Mouse (Mus musculus) adrenal gland, postnatal 25 days (tissue): ENCODE data around the gene Kif19a. TPM values are rescaled to one million over a fixed set of nuclear protein-coding genes. Genes with fewer than 3 reads are reported as not detected.

Experiments used
- DNase-seq: peaks from one replicate; pipeline ENCODE4 v3.0.0; 2021; ENCODE audit warnings: mixed read lengths
- long read RNA-seq: library from polyadenylated mRNA; stranded (forward); transcript quantifications from one replicate; pipeline ENCODE4 v2.0.0, GENCODE M21; 2021
- total RNA-seq: library from RNA; stranded (reverse); gene quantifications from 2 replicates; pipeline ENCODE4 v1.2.3, GENCODE M21; 2021

Kif19a gene
- total RNA-seq = 0.43 TPM in 1 of 2 replicates, not detected in the other
- long read RNA-seq = 0 reads

DNA sequence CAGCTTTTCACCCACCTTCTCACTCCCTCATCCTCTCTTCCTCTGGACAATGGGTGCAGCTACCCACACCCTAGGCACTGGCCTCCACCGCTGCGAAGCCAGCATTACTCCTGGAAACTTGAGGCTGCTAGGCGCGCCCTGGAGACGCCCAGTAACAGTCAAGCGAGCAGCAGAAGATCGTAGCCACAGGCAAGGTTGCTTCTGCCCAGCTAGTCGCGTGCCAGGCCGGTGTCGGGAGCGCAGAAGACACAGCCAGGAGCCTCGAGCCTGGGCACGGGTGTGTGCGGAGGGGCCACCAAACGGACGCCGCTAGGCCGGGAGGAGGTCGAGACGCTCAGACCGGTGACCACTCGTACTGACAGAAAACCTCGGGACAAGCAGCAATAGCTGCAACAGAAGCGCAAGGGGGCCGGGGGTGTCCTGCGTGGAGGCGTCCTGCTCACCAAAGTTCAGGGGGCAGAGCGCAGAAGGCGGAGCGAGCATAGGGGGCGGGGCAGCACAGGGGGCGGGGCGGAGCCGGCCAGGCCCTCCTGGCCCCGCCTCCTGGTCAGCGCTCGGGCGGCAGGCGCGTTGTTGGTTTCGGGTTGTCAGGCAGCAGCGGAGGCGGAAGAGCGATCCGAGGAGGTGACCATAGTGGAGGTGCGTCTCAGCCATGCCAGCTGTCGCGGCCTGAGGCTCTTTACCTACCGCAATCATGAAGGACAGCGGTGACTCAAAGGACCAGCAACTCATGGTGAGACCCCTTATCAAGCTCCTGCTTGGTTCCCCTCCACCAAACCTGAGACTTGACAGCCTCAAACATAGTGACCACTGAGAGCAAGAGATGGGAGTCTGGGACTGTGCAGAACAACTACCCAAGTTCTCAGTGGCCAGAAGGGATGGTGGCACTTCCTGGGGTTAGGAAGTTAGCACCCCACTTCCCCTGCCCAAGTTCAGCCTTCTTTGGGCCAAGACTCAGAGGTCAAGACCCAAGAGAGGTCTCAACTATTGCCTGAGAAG is at the start of gene Kif19a:
Gene Kif19a (plus strand): TSS at position 569 of the 999 bp plus-strand sequence.
- peak; percentile 78 for DNase-seq

DNA sequence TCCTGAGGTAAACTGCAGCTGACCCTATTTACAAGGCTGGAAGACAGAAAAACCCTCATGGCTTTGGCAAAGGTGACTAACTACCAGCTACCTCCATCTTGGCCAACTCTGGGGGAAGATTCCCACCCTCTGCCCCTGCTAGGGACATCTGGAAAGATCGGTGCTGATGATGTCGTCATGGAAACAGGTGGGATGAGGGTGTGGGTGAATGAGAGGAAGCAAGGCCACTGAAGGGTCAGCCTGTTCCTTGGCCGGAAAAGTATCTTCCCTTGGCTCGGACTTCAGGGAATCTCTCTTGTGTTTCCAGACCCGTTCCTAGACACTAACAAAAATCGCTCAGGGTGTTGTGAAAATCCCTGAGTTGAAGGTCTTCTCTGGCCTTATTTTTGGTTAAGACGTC is 49.7 kb upstream of the Kif19a start:
- no peak for DNase-seq

DNA sequence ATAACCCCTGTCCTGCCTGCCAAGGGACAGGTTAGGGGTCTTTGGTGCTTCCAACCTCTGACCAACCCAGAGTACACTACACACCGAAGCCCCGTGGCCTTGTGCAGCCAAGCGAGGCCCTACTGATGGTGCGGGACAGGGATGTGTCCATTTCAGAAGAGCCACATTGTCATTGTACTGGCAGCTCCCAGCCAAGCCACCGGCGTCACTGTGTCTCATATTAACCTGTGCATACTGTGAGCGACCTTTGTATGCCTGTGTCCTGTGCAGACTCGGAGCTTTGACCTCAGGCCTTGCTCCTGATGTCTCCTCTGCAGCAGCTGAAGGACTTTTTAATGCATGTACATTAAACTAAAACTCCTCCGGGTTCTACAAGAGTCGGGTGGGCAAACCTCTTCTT is 44.7 kb upstream of the Kif19a start:
- no peak for DNase-seq

DNA sequence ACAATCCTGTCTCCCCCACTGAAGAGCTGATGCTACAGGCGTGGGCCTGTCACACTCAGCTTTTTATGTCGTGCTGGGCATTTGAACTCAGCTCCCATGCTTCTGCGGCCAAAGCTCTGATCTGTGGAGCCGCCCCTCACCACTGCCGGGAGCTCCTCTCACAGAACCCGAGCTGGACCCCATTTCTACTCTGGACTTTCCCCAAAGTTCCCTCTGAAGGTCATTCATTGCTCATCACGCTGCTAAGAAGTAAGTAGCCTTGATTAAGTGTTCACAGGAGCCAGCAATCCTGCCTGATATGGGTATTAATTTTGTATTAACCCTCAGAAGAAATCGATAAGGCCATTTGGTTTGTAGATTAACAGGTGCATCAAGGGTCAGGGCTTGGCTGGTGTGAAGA is 42.8 kb upstream of the Kif19a start:
- no peak for DNase-seq

DNA sequence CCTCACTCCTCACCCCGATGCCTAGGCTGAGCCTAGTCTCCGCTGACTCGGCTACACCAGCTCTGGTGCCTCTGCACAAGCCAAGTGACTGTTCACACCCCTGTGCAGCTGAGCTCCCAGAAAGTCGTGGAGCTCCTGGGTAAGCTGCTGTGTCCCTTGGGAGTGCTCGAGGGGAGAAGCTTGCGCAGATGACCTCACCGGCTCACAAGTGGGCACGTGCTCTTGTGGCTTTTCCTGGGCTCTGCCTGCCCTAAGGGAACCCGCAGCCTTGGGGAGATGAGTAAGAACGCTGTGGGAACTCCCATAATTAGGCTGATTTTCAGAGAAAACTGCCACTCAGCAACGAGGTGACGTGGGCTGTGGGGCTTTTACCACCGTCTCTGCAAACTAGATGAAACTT is 42.2 kb upstream of the Kif19a start:
- peak; percentile 62 for DNase-seq

DNA sequence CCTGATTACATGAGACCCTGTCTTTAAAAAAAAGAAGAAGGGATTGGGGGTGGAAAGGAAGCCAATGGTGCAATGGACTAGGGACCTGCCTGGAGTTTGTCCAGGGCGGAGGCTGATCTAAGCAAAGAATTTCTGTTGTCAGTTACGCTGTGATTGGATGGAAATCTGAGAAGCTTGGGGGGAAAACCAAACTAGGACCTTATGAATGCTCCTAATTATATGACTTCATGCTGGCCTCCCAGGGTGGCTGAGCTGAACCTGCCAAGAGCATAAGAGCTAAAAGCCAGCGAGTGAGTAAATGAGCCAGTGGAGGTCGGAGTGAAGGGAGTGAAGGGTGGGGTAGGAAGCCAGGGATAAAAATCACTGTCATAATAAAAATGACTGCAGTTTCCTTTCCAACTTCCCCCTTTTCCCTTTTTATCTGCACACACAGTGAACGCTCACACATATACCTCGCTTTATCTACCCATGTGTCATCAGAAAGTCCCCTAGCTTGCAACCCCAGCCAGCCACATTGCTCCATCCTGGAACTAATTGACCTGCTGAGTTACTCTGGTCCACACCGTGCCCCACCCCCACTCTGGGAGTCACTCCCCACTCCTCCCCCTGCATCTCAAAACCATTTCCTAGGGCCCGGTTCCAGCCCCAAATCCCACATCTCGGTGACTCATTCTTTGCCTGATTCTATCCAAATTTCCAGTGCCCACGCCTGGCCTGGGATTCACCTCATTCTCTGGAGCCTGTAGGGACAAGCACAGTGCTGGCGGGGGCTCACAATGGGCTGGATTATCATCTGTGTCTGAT is 40.2 kb upstream of the Kif19a start:
- DNase-seq = peak; percentile 57

DNA sequence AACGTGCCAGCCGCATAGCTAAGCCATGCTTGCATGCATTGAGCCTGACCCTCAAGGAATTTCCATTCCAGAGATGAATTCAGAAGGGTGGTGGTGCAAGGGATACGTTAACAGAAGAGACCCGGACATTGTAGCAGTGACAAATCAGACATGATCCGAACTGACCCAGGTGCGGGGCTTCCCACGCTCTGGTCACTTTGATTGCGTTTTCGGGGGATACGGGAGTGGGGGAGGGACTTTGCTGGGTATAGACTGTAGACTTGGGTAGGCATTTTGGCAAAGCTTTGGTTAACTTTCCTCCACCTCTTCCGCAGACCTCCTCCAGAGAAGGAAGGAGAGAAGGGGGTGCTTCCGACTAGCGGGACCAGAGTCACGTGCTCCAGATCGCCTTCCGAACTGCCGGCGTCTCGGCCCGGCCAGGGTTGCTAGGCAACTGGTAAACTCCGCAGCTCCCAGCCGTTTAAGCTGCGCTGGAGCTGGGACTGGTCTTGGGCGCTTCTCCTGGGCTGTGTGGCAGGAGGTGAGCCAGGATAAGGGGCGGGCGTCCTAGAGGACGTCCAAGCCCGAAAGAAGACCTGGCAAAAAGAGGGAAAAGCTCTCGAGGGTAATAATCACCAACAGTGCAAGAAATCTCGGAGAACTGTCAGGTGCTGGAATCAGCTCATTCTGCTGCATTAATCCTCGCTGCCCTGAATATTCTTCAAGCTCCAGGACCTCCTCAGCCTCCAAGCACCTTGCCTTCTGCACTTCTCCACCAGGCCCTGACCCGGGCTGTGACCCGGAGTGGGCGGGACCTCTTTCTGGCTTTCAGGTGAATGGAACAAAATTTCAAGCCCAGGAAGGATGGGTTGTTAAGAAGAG is 38.0 kb upstream of the Kif19a start, which contains the start of gene Dnaic2:
Gene Dnaic2 (plus strand): TSS at position 444 of the 861 bp plus-strand sequence.
- peak; percentile 75 for DNase-seq

DNA sequence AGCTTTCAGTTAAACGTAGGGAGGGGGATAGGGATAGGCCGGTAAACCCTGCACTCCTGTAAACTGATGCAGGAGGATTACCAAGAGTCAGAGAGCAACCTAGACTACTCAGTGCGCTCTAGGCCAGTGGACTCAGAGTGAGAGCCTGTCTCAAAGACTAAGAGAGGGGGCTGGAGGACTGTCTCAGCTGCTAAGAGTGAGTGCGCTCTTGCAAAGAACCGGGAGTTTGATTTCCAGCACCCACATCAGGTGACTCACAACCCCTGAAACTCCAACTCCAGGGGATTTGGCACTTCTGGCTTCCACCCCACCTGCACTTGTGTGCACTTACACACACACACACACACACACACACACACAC is 37.4 kb upstream of the Kif19a start:
- DNase-seq = no peak

DNA sequence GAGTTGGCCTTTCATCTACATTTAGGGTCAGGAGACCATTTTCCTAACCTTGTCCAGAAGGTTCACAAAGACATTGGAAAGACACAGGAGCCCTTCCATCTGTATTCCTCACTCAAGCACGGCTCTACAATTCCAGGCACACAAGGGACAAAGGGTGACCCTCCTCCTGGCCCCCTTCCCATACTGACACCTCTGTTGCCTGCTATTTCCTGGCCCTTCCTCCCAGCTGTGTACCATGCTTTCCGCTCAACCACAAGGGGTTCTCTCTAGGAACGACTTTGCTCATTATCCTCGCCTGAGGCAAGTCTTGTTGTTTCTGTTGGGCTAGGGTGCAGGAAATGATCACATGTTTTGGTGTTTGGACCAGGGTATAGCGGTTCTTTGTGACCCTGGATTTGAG is 36.9 kb upstream of the Kif19a start:
- DNase-seq = no peak

DNA sequence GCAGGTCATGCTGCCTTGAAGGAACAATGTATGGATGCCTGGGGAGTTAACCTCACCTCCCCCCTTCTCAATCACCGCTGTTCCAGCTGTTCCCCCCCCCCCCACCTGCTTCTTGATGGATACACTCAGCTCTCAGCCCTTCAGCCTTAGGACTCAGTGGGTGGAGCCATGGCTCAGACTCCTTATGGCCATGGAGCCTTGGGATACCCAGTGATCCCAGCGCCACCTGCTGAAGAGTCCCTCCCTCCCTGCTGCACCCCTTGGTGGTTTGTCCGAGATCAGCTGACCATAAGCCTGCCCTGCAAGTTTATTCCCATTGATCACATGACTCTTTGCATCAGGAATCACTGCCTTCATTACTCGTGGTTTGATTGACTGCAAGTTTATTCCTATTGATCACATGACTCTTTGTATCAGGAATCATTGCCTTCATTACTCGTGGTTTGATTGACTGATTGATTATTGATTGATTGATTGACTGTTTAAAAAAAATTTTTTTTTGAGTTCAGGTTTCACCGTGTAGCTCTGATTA is 35.3 kb upstream of the Kif19a start:
- no peak for DNase-seq

DNA sequence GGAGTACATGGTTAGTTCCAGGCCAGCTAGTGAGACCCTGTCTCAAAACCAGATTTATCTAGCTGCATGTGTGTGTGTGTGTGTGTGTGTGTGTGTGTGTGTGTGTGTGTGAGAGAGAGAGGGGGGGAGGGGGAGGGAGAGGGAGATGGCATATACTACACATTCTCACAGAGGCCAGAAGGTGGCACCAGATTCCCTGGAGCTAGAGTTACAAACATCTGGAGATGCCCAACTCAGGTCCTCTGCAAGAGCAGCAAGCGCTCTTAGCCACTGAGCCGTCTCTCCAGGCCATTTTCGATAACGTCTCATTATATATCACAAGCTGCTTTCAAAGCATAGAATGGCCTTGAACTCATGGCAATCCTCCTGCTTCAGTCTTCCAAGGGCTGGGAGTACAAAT is 33.5 kb upstream of the Kif19a start:
- no peak for DNase-seq

DNA sequence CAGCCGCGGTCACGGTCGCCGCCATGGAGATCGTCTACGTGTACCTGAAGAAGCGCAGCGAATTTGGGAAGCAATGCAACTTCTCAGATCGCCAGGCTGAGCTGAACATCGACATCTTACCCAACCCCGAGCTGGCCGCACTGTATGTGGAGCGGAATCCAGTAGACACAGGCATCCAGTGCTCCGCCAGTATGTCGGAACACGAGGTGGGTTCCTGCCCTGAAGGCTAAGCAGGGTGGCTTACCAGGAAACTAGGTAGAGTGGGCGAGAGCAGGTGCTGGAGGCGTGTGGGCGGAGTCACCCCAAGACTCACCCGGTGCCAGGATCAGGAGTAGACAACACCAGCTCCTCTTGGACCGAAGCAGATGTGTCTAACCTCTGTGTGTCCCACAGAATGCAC is 32.3 kb upstream of the Kif19a start:
- DNase-seq = no peak

DNA sequence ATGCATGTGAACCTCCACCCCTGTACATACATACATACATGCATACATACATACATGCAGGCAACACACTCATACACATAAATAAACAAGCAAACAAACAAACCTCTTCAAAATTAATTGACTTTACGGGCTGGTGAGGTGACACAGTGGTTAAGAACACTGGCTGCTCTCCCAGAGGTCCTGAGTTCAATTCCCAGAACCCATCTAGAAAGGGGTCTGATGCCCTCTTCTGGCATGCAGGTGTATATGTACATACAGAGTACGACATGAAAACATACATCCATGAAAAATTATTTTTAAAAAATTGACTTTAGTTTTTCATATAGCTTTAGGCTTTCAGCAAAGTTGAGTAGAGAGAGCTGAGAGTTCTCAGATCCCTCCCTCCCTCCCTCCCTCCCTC is 29.1 kb upstream of the Kif19a start:
- DNase-seq = no peak

DNA sequence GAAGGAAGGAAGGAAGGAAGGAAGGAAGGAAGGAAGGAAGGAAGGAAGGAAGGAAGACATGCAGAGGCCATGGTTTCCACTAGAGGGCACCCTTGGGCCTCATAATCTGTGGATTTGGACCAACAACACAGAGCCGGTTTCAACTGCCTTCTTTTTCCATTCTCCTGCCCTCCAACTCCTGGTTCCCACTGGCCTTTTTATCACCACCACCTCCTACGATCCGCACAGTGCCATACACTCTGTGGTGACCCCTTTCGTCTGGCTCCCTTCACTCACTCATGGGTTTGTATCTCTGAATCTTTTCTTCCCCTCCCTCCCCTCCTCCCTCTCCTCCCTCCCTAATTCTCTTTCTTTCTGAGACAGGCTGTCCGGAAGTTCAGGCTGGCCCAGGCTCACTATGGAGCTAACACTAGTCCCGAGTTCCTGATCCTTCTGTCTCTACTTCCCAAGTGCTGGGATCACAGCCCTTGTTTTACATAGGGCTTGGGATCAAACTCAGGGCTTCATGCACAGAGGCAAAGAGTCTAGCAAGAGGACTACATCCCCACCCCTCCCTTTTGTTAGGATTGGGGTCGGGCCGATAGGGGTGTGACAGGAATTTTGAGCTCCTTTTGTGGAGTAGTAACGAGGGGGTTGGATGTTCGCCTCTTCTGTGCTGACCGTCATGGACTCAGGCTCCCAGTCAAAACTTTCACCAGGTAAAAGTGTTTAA is 28.1 kb upstream of the Kif19a start:
- peak; percentile 49 for DNase-seq

DNA sequence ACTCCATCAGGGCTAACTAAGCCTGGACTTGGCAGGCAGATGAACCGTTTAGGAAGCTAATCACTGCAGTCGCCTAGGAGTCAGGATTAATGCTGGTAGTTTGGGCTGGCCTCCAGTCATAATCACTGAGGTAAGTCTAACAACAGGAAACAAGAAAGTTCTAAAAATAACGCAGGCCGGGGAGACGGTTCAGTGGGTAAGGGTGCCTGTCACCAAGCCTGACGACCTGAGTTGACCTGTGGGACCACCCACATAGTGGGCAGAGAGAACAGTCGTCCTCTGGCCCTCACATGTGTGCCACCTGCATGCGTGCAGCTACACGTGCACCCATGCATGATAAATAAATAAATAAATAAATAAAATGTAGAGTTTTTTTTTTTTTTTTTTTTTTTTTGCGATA is 24.6 kb upstream of the Kif19a start:
- DNase-seq = no peak

DNA sequence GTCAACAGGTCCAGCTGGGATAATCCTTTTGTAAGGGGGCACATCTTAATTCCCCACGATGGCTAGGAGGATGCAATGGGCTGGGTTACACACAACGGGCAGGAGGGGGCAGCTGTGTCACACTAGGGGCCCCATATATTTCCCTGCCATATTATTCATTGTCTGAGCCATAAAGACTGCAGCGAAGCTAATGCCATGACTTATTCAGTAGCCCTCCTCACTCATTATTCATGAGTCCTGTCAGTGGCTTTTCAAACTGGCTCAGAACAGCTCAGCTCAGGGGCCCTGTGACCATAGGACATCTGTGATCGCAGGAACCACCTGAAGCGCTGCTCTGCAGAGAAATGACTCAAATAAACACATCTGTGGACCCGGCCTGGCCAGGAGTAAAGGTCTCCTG is 23.7 kb upstream of the Kif19a start:
- DNase-seq = no peak

DNA sequence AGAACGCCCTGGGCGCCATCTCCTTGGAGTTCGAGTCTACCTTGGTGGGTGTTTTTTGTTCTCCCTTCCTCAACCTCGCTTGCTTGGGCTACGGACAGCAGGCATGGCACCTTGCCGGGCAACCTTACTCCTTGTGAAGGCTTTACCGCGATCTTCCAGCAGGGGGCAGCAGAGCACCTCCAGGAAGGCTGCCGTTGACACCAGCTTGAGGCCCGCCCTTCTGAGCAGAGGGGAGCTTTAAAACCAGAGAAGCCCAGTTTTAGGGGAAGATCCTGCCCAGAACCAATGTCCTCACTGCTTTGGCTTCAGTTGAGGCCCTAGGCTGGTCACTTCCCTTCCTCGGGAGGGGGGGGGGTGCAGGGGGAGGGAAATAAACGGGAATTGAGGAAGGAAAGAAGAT is 20.1 kb upstream of the Kif19a start:
- peak; percentile 93 for DNase-seq

DNA sequence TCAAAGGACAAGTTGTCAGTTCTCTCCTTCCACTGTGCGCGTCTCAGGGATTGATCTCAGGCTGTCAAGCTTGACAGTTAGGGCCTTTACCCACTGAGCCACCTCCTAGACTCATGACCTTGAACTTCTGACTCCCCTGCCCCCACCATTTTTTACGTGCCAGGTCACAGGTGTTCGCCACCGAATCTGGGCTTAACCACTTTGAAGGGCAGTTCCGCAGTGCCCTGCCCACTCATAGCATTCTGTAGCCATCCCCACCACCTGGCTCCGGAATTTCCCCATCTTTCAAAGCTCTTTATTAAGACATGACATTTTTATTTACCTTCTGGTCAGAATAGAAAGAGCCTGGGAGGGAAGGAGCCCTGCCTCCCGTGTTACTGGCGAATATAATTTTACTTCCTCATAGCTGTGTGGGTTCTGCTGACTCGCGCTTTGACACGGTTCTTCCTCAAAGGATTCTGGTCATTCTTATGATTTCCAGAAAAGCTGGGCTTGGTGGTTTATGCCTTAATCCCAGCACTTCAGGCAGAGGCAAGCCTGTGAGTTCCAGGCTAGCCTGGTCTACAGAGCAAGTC is 17.5 kb upstream of the Kif19a start:
- DNase-seq = no peak

DNA sequence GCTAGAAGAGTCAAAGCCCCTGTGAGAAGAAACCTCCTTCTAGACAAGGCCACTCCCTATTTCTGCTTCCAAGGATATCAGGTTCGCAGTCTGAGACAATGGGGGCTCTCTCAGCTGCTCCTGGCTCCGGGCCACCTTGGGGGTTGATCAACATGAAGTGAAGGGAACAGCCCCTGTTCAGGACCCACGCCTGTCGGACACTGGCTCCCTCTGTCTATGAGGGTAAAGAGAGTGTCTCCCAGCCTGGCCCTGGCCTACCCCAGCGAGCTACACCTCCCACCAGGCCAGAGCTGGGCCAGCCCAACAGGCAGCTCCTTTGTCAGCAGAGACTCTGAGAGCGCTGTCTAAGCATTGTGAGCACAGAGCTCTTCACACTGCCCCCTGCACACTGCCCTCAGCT is 4.7 kb downstream of the Kif19a start:
- DNase-seq = no peak

DNA sequence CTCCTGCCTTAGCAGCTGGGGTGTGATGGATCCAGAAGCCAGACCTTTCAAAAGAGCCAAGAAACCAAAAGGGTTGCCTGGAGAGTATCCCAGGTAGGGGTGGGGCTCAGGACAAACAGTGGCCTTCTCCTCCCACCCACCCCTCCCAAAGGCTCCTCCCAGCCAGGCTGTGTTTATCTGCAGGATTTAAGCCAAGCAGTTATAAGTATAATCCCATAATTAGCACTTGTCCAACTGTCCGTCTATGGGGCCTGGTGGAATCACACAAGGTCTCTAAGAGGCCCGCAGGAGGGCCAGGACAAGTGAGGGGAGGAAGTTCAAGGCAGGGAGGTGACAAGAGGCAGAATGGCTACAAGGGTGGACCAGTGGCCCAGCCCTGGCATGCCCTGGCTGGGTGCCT is 6.7 kb downstream of the Kif19a start:
- DNase-seq = no peak

DNA sequence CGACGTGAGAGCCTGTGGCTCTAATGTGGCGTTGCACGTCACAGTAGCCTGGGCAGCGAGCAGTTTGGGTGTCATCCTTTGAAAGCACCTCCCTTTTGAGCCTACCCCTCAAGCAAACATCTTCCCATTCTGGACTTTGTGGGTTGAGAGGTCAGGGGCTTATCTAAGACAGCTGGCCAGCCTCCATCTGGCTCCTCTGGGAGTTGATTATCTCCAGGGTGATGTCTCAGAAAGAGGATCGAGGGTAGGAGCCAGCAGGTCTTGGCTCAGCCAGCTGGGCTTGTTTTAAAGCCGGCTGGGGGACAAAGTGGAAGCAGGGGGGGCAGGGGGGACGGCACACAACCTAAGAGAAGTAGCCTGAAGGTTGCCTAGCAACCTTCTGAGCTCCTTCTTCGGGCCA is 14.9 kb downstream of the Kif19a start:
- no peak for DNase-seq
